Mouse (Mus musculus) forebrain, embryonic 10.5 days (tissue): ENCODE results near the gene Cep295. TPM values are rescaled to one million over a fixed set of nuclear protein-coding genes. Genes with fewer than 3 reads are reported as not detected.
A peak's percentile ranks its signal among the peaks of the same experiment; 100 is the strongest.

Experiments used
- DNase-seq: peaks from one replicate; pipeline ENCODE4 v3.0.0-alpha.2; 2017; ENCODE audit warnings: low spot score; ENCODE audit errors: extremely low spot score
- H3K27ac ChIP-seq: fragments of 300-500 bp; sonication (generic); 2 replicates; pipeline ENCODE4 v1.5.1; 2016; ENCODE audit warnings: mild to moderate bottlenecking
- H3K27me3 ChIP-seq: fragments of 300-500 bp; sonication (generic); 2 replicates; pipeline ENCODE4 v1.6.1; 2016; ENCODE audit warnings: mild to moderate bottlenecking; ENCODE audit not compliant: poor library complexity, severe bottlenecking
- H3K36me3 ChIP-seq: fragments of 300-500 bp; sonication (generic); replicated peaks from 2 replicates; pipeline ENCODE4 v1.6.1; 2016; ENCODE audit warnings: mild to moderate bottlenecking, moderate library complexity
- H3K4me1 ChIP-seq: fragments of 300-500 bp; sonication (generic); 2 replicates; pipeline ENCODE4 v1.6.1; 2016
- H3K4me3 ChIP-seq: fragments of 300-500 bp; sonication (generic); 2 replicates; pipeline ENCODE4 v1.5.1; 2016; ENCODE audit warnings: mild to moderate bottlenecking, moderate library complexity
- H3K9me3 ChIP-seq: fragments of 300-500 bp; sonication (generic); 2 replicates; pipeline ENCODE4 v1.6.1; 2016; ENCODE audit warnings: mild to moderate bottlenecking, moderate library complexity
- WGBS: fragments of 180-500 bp; shearing (Covaris S2); methylation state at CpG from one replicate; pipeline ENCODE4 v1.1.7; 2016; 5-methylcytosine and 5-hydroxymethylcytosine counted together
- polyA plus RNA-seq: library from polyadenylated mRNA; unstranded; fragments of >200 nt; fragmentation: Nextera tagmentation; extraction: Ambion mirVana; gene quantifications from 2 replicates; pipeline ENCODE4 v1.2.1, GENCODE M21; 2016

Cep295 gene
- 23.0 and 25.6 TPM in 2 replicates for polyA plus RNA-seq

DNA sequence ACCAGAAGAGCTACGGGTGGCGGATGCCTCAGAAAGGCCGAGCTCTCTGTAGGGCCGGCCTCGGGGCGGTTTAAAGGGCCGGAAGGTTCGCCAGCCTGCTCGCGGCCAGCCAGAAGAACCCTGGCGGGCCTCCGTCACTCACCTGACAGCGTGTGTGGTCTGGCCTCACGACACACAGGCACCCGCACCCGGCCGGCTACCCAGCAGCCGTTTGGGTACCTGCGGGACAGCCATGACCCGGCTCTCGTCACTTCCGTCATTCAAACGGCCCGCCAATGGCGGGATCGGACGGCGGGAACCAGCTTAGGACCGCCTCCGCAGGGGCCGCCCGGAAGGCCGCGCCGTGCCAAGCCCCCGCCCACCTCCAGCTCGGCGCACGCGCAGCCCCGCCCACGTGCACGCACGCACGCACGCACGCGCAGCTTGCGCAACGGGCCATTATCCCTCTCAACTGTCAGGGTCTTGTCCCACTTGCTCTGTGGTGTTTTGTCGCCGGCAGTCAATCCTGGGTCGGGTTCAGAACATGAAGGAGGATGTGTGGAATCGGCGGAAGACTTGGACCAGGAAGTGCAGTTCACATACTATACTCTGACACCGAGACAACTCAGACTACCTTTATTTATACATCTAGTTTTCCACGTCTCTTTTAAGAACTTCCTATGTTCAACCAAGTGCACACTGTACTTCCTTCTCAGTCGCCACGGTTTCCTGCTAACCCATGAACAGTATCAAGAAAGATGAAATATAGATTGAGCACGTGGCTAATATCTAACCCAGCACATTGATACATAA lies at the start of gene Cep295:
Cep295 (minus strand) TSS at position 305 of the 792 bp plus-strand sequence.
- peaks cover 14% of the 10 kb centered on the region for H3K36me3 ChIP-seq
- 3% methylated on average over 59 of the region's 60 CpGs for WGBS
- peak within 1 kb of the TSS; percentile 94 for H3K27ac ChIP-seq
- peaks cover 5% of the 10 kb centered on the region; the same call in 1 of the 2 replicates for H3K27me3 ChIP-seq
- DNase-seq = peak; percentile 96
- H3K4me3 ChIP-seq = peak within 1 kb of the TSS; percentile 75
- peaks cover 14% of the 10 kb centered on the region for H3K4me1 ChIP-seq
- no peaks in the 10 kb centered on the region for H3K9me3 ChIP-seq

DNA sequence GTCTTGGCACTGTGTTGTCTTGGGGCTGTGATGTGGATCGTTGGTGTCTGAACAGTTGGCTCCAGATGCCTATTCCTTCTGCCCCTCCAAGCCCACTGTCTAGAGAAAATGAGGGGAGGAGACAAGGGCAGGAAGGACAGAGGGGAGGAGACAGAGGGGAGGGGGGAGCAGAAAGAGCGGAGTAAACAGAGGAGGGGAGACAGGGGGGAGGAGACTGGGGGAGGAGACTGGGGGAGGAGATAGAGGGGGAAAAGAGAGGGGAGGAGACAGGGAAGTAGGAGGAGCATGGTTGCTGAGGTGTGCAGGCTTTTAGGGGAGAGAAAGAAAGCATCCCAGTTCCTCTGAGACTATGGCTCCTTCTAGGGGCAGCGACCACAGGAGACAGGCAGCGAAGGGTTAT lies 40.0 kb upstream of the Cep295 start:
- Histone ChIP-seq H3K9me3 (no peaks in the 10 kb centered on the region), H3K27me3 (no peaks in the 10 kb centered on the region), H3K27ac (no peak overlapping the region), H3K36me3 (no peaks in the 10 kb centered on the region), H3K4me3 (no peak overlapping the region), H3K4me1 (peaks cover 5% of the 10 kb centered on the region; the same call in 1 of the 2 replicates)
- DNase-seq = no peak
- WGBS = 48% methylated on average over 4 of the region's 4 CpGs

DNA sequence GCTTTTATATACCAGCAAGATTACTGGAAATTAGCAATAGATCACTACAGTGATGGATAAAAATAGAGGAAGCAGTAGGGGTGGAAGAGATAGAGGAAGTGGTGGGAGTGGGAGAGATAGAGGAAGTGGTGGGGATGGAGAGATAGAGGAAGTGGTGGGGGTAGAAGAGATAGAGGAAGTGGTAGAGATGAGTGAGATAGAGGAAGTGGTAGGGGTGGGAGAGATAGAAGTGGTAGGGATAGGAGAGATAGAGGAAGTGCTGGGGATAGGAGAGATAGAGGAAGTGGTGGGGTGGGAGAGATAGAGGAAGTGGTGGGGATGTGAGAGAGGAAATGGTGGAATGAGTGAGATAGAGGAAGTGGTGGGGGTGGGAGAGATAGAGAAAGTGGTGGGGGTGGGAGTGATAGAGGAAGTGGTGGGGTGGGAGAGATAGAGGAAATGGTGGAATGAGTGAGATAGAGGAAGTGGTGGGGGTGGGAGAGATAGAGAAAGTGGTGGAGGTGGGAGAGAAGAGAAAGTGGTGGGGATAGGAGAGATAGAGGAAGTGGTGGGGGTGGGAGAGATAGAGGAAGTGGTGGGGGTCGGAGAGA lies 37.9 kb upstream of the Cep295 start:
- Histone ChIP-seq H3K9me3 (no peaks in the 10 kb centered on the region), H3K4me3 (no peak overlapping the region), H3K36me3 (no peaks in the 10 kb centered on the region), H3K27ac (no peak overlapping the region), H3K27me3 (no peaks in the 10 kb centered on the region), H3K4me1 (peaks cover 5% of the 10 kb centered on the region; the same call in 1 of the 2 replicates)
- no peak for DNase-seq
- 82% methylated on average over 1 of the region's 1 CpGs for WGBS

DNA sequence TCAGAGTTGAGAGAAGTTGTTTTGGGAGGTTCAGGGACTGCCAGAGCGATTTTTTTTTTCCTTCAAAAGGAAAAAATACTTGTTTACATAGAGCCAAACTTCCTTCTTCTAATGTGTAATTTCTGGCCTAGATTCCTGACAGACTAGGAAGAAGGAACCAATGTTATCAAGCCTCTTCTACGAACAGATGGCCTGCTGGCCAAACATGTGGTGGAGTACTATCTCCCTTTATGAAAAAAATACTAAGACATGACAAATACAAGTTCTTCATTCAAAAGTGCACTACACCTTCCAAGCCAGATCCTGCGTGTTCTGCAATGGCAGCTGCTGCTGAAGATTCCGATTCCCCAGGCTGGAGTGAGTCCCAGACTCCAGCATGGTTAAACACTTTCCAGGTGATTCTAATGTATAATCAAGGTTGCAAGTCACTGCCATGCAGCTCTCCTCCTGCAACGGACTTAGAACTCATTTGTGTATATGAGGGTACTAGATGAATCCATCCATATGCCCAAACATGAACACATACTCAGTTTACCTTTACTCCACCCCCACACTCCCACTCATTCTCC lies 29.6 kb upstream of the Cep295 start:
- H3K9me3 ChIP-seq = no peaks in the 10 kb centered on the region
- 83% methylated on average over 5 of the region's 5 CpGs for WGBS
- H3K36me3 ChIP-seq = no peaks in the 10 kb centered on the region
- no peaks in the 10 kb centered on the region for H3K27me3 ChIP-seq
- H3K4me1 ChIP-seq = no peaks in the 10 kb centered on the region
- no peak overlapping the region for H3K27ac ChIP-seq
- H3K4me3 ChIP-seq = no peak overlapping the region
- no peak for DNase-seq

DNA sequence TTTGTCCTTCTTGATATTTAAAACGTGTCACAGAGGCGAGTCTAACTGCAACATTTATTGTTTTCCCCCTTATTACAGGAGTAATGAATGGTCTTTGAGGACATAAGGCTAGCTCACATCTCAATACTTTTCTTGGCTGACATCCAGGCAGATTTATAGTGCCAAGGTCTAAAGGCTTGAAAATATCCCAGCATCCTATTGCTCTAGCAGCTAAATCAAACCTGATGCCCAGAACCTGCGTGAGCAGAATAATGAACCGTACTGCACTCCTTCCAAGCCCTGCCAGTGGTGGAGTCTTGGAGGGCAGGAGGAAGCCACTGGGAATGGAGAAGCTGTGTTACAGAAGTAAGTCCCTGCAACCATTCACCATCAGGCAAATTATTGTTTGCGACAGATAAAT lies 26.7 kb upstream of the Cep295 start:
- no peak overlapping the region for H3K4me3 ChIP-seq
- H3K9me3 ChIP-seq = peaks cover under 1% of the 10 kb centered on the region; the same call in 1 of the 2 replicates
- H3K27me3 ChIP-seq = no peaks in the 10 kb centered on the region
- H3K4me1 ChIP-seq = no peaks in the 10 kb centered on the region
- no peaks in the 10 kb centered on the region for H3K36me3 ChIP-seq
- H3K27ac ChIP-seq = no peak overlapping the region
- 87% methylated on average over 5 of the region's 5 CpGs for WGBS
- DNase-seq = no peak

DNA sequence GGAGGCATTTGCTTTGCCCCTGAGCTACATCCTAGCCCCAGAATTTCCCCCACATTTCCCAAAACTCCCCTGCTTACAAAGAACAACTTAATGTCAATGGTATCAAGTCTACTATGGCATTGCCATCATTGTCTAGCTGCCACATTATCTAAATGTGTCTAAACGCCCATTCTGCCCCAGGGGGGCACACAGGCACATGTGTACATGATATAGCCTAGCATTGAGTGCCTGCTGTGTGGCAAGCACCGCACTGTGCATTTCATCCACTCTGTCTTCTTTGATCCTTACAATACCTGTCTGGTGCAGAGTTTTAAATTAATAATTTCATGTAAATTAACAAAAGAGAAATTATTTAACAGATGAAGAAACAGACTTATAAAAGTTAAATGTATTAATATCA lies 8.7 kb upstream of the Cep295 start:
- no peaks in the 10 kb centered on the region for H3K36me3 ChIP-seq
- H3K4me1 ChIP-seq = no peaks in the 10 kb centered on the region
- 73% methylated on average over 2 of the region's 2 CpGs for WGBS
- H3K4me3 ChIP-seq = no peak overlapping the region
- H3K9me3 ChIP-seq = no peaks in the 10 kb centered on the region
- DNase-seq = no peak
- no peaks in the 10 kb centered on the region for H3K27me3 ChIP-seq
- H3K27ac ChIP-seq = no peak overlapping the region

DNA sequence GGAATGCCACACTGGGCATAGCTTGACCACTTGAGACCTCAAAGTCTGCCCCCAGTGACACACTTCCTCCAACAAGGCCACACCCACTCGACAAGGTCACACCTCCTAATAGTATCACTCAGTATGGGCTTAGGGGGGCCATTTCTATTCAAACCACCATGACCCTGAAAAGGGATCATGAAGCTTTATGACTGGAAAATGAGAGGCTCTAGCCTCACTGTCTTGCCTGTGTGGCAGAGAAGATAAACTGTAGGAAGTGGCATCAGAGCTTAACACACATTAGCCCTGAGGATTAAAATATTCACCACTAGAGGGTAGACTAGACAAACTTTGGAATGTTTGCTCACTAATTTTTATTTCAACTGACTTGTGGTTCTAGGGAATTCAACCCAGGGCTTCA lies 8.3 kb upstream of the Cep295 start:
- no peak overlapping the region for H3K4me3 ChIP-seq
- no peaks in the 10 kb centered on the region for H3K36me3 ChIP-seq
- WGBS = 86% methylated on average over 1 of the region's 1 CpGs
- no peak for DNase-seq
- H3K27me3 ChIP-seq = no peaks in the 10 kb centered on the region
- no peaks in the 10 kb centered on the region for H3K9me3 ChIP-seq
- H3K27ac ChIP-seq = no peak overlapping the region
- no peaks in the 10 kb centered on the region for H3K4me1 ChIP-seq

DNA sequence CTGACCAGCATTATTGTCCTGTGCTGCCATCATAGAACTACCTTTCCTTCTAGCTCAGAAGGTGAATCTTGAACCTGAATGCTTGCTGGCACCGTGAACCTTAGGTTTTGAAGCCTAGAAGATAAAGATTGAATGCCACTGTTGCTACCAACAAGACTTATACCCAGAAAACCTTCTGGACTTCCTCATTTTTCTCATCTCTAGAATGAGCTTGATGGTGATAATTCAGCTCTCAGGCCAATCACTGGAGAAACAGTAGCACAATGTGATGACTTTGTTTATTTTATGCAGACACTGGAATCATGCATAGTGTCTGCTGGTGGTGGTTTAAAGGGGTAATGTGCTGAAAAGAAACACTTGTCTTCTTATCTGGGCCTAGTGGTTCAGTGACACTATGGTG lies 7.3 kb upstream of the Cep295 start:
- no peaks in the 10 kb centered on the region for H3K36me3 ChIP-seq
- no peak for DNase-seq
- no peaks in the 10 kb centered on the region for H3K4me1 ChIP-seq
- H3K4me3 ChIP-seq = no peak overlapping the region
- no peaks in the 10 kb centered on the region for H3K9me3 ChIP-seq
- WGBS = 84% methylated on average over 1 of the region's 1 CpGs
- no peak overlapping the region for H3K27ac ChIP-seq
- no peaks in the 10 kb centered on the region for H3K27me3 ChIP-seq

DNA sequence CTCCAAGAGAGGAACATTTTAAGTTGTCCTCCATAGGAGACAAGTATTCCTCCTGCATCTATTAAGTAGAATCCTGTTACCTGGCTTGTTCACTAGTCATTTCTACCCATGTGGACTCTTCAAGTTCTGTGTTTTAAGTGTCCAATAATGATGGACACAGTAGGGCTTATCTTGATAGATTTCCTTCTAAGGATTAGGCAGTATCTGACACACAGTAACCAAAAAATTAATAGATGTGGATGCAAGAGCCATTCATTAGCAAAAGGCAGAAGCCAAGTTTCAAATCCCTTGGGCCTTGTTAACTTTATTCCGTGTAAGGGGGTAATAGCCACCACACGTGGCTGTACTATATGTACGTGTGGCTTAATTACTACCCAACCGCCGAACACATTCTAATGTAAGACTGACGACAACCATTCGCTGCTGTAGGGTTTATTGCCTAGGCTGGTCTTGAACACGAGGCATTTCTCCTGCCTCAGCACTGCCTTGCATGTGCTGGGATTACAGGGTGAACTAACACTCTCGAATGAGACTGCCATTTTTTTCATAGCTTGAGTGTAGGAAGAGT lies 588 bp downstream of the Cep295 start:
- DNase-seq = no peak
- Histone ChIP-seq H3K27ac (peak overlapping the region; percentile 94), H3K4me1 (peaks cover 14% of the 10 kb centered on the region), H3K27me3 (peaks cover 5% of the 10 kb centered on the region; the same call in 1 of the 2 replicates), H3K36me3 (peaks cover 21% of the 10 kb centered on the region), H3K9me3 (no peaks in the 10 kb centered on the region), H3K4me3 (peak overlapping the region; percentile 75)
- 2% methylated on average over 9 of the region's 9 CpGs for WGBS

DNA sequence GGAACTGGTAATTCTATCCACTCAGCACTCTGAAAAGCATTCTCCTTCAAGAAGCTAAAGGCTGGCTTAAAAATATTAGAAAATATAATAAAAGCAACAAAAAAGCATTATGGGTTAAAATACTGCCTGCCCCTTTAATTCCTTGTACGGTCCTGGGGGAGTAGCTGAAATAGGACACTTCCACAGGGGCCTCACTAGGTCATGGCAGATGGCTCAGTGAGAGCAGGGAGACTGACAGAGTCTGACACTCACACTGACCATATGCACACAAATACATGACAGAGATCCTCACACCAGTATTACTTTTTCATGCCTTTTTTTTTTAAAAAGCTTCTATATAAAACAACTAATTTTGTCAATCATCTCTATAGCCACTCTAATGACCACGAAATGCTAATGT lies 7.7 kb downstream of the Cep295 start:
- Histone ChIP-seq H3K9me3 (no peaks in the 10 kb centered on the region), H3K27ac (no peak overlapping the region), H3K4me1 (no peaks in the 10 kb centered on the region), H3K27me3 (no peaks in the 10 kb centered on the region), H3K36me3 (peaks cover 92% of the 10 kb centered on the region), H3K4me3 (no peak overlapping the region)
- 79% methylated on average over 2 of the region's 2 CpGs for WGBS
- no peak for DNase-seq

DNA sequence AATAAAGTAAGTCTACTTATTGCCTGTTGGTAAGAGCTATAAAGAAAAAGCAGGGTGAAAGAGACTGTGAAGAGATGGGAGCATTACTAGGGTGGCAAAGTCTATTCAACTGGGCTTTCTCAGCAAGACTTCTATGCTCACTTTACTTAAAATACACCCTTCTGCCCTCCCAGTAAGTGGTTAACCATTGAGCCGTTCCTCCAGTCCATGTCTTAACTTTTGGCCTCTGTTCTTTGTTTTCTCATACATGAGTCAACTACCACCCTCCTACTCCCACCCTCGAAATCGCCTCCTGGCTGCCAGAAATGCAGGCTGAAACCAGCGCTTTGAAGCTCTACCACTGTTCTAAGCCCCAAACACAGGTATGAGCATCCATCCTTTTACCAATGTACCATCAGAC lies 19.8 kb downstream of the Cep295 start:
- 99% methylated on average over 4 of the region's 4 CpGs for WGBS
- no peak overlapping the region for H3K27ac ChIP-seq
- H3K4me1 ChIP-seq = no peaks in the 10 kb centered on the region
- peaks cover 97% of the 10 kb centered on the region for H3K36me3 ChIP-seq
- H3K27me3 ChIP-seq = no peaks in the 10 kb centered on the region
- no peak for DNase-seq
- H3K4me3 ChIP-seq = no peak overlapping the region
- no peaks in the 10 kb centered on the region for H3K9me3 ChIP-seq

DNA sequence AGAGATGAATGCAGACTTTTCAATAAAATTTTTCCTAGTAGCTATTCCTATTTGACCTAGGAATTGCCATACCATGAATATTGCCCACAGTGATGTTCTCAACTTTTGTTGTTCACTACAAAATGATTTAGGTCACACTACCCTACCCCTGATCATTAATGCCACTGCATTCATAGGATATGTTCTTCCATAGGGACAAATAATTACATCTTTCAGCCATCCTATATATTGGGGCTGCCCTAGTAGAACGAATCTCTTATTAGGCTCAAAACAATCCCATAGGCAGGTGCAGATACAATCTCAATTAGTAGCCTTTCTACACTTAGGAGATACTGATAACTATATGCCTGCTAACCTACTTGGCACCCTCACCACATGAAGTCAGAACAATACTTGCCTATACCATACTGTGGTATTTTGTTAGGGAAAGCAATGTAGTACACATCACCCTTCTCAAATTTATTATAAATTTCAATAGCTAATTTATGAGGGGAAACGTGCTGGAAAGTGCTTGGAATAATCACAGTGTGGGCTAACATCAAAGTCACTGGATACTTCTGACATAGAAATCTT lies 39.3 kb downstream of the Cep295 start:
- Histone ChIP-seq H3K36me3 (peaks cover 99% of the 10 kb centered on the region), H3K4me1 (no peaks in the 10 kb centered on the region), H3K4me3 (no peak overlapping the region), H3K27ac (no peak overlapping the region), H3K27me3 (no peaks in the 10 kb centered on the region), H3K9me3 (no peaks in the 10 kb centered on the region)
- 88% methylated on average over 2 of the region's 2 CpGs for WGBS
- DNase-seq = no peak
